8 mouse cellular contexts compared by ENCODE assay signal in genomic region chr8:80492987-80493441, GRCm38 (mm10). TPM values are rescaled to one million over a fixed set of nuclear protein-coding genes. Genes with fewer than 3 reads are reported as not detected.
DNase-seq lines count a peak whose midpoint lies in the region; ATAC-seq and TF ChIP-seq lines count a peak whose summit lies in the region.

No protein-coding gene starts in this region.

- H3K4me2 ChIP-seq in hindbrain, embryonic 11.5 days (replicated peaks; ENCODE audit: low read depth, low read length), result peak overlapping the region; percentile 56

- no peaks in the 10 kb centered on the region for H3K9me3 ChIP-seq in MEL (replicated peaks; ENCODE audit: insufficient read depth, low read length)
- H3K9me3 ChIP-seq in hindbrain, embryonic 11.5 days (ENCODE audit: control insufficient read depth, low read length), result no peaks in the 10 kb centered on the region

- peak; percentile 91 for TF ChIP-seq RAD21 in MEL (IDR thresholded peaks at IDR 0.05; ENCODE audit: low read depth, low read length)

- under 1% methylated on average over 16 of the region's 16 CpGs for WGBS in hindbrain, embryonic 11.5 days

- H3K4me1 ChIP-seq in MEL (ENCODE audit: control insufficient read depth in 1 of 2, insufficient read depth in 2 of 2, low read length in 2 of 2), result peaks cover 9 to 20% of the 10 kb centered on the region in 2 experiments
- no peaks in the 10 kb centered on the region for H3K4me1 ChIP-seq in hindbrain, embryonic 11.5 days (replicated peaks; ENCODE audit: control insufficient read depth, insufficient read depth, low read length)

- peaks cover 2% of the 10 kb centered on the region; the same call in 1 of the 2 replicates for H3K79me2 ChIP-seq in MEL (ENCODE audit: control insufficient read depth, insufficient read depth, low read length, poor library complexity)

- H3K9ac ChIP-seq in MEL (ENCODE audit: control insufficient read depth, low read depth, low read length, poor library complexity, severe bottlenecking), result peak overlapping the region; percentile 69
- H3K9ac ChIP-seq in hindbrain, embryonic 11.5 days (ENCODE audit: low read depth, low read length), result peak overlapping the region; percentile 43; the same call in 1 of the 2 replicates

- peak; percentile 89 for DNase-seq in MEL (ENCODE audit: low read depth, low spot score)
- peak; percentile 89 for DNase-seq in c-Kit-negative CD71-positive TER-119-positive erythroid progenitor cells, embryonic 14.5 days (ENCODE audit: low read depth, low spot score)
- DNase-seq in hindbrain, embryonic 11.5 days (ENCODE audit: low spot score), result peak; percentile 82
- DNase-seq in layer of hippocampus, postnatal 14 days (ENCODE audit: low spot score in 2 of 2), result peak; percentile 53 to 57
- DNase-seq in lung, postnatal 14 days, result peak; percentile 58
- DNase-seq in ovary, postnatal 14 days (ENCODE audit: low spot score), result peak; percentile 24
- peak; percentile 44 to 59 for DNase-seq in thymus, postnatal 10 days (ENCODE audit: low spot score in 2 of 2)

- peaks cover 0 to 25% of the 10 kb centered on the region in 2 experiments; a peak in 3 of 4 replicates for H3K36me3 ChIP-seq in MEL (ENCODE audit: control insufficient read depth in 1 of 2, insufficient read depth in 2 of 2, low read length in 2 of 2)
- no peaks in the 10 kb centered on the region for H3K36me3 ChIP-seq in hindbrain, embryonic 11.5 days (ENCODE audit: control insufficient read depth, insufficient read depth, low read length)

- no peak for TF ChIP-seq POLR2A in MEL (IDR thresholded peaks at IDR 0.05; ENCODE audit: control insufficient read depth in 1 of 2, insufficient read depth in 1 of 2, low read depth in 1 of 2, low read length in 2 of 2, poor library complexity in 1 of 2)

- H3K27ac ChIP-seq in MEL (ENCODE audit: control insufficient read depth, low read depth, low read length), result peak overlapping the region; percentile 93
- no peak overlapping the region for H3K27ac ChIP-seq in hindbrain, embryonic 11.5 days (ENCODE audit: low read depth, low read length)

- peak; percentile 6 to 30; a peak in 1 of 4 replicates for TF ChIP-seq EP300 in MEL (IDR thresholded peaks at IDR 0.05; ENCODE audit: low read depth in 1 of 2, low read length in 2 of 2)

- peak; percentile 49 to 88 (median 70) for TF ChIP-seq CTCF in MEL (IDR thresholded peaks at IDR 0.05 in 2 of 3, conservative IDR thresholded peaks at IDR 0.05 in 1 of 3; ENCODE audit: control insufficient read depth in 1 of 3, insufficient read depth in 1 of 3, low read depth in 2 of 3, low read length in 3 of 3, poor library complexity in 1 of 3, severe bottlenecking in 1 of 3)

- peak; percentile 26 for ATAC-seq in erythroid progenitor cell, adult 5-6 weeks (replicated peaks; ENCODE audit: low FRiP score, poor library complexity, severe bottlenecking)
- peak; percentile 62; the same call in 1 of the 2 replicates for ATAC-seq in hindbrain, embryonic 11.5 days (ENCODE audit: low FRiP score)

- no peaks in the 10 kb centered on the region for H3K27me3 ChIP-seq in MEL (ENCODE audit: control insufficient read depth in 1 of 2, insufficient read depth in 2 of 2, low read length in 2 of 2)
- H3K27me3 ChIP-seq in hindbrain, embryonic 11.5 days (ENCODE audit: control insufficient read depth, insufficient read depth, low read length), result no peaks in the 10 kb centered on the region

- peak overlapping the region; percentile 57 to 81 for H3K4me3 ChIP-seq in MEL (ENCODE audit: control insufficient read depth in 1 of 2, insufficient read depth in 1 of 2, low read depth in 2 of 2, low read length in 2 of 2)
- peak overlapping the region; percentile 44 for H3K4me3 ChIP-seq in hindbrain, embryonic 11.5 days (ENCODE audit: low read depth, low read length)

TF ChIP-seq in MEL, 35 proteins besides CTCF, POLR2A, EP300 and RAD21:
- TF ChIP-seq E2F4 (IDR thresholded peaks at IDR 0.05; ENCODE audit: borderline replicate concordance, low read depth, low read length), result no peak
- peak; percentile 54; the same call in 1 of the 2 replicates for TF ChIP-seq TCF12 (IDR thresholded peaks at IDR 0.05; ENCODE audit: low read depth, low read length)
- TF ChIP-seq CHD2 (IDR thresholded peaks at IDR 0.05; ENCODE audit: low read length), result peak; percentile 51
- no peak for TF ChIP-seq POLR2AphosphoS2 (IDR thresholded peaks at IDR 0.05; ENCODE audit: low read length)
- TF ChIP-seq BHLHE40 (IDR thresholded peaks at IDR 0.05; ENCODE audit: borderline replicate concordance, low read depth, low read length), result peak; percentile 57; the same call in 1 of the 2 replicates
- TF ChIP-seq MXI1 (IDR thresholded peaks at IDR 0.05; ENCODE audit: low read depth, low read length), result peak; percentile 17; the same call in 1 of the 2 replicates
- TF ChIP-seq TBP (IDR thresholded peaks at IDR 0.05; ENCODE audit: low read depth, low read length), result peak; percentile 73; the same call in 1 of the 2 replicates
- TF ChIP-seq RCOR1 (IDR thresholded peaks at IDR 0.05; ENCODE audit: low read depth, low read length), result peak; percentile 4; the same call in 1 of the 2 replicates
- TF ChIP-seq MAX (IDR thresholded peaks at IDR 0.05; ENCODE audit: low read length), result peak; percentile 80
- no peak for TF ChIP-seq GABPA (IDR thresholded peaks at IDR 0.05; ENCODE audit: low read depth, low read length)
- TF ChIP-seq SMC3 (IDR thresholded peaks at IDR 0.05; ENCODE audit: low read depth, low read length), result peak; percentile 85
- TF ChIP-seq HCFC1 (IDR thresholded peaks at IDR 0.05; ENCODE audit: low read depth, low read length), result peak; percentile 48; the same call in 1 of the 2 replicates
- TF ChIP-seq NRF1 (IDR thresholded peaks at IDR 0.05; ENCODE audit: insufficient read depth, low read depth, low read length, poor library complexity, severe bottlenecking), result no peak
- TF ChIP-seq USF1 (IDR thresholded peaks at IDR 0.05; ENCODE audit: low read depth, low read length), result no peak
- no peak for TF ChIP-seq MAFK (IDR thresholded peaks at IDR 0.05; ENCODE audit: borderline replicate concordance, low read depth, low read length)
- no peak for TF ChIP-seq ZMIZ1 (IDR thresholded peaks at IDR 0.05; ENCODE audit: low read depth, low read length)
- no peak for TF ChIP-seq JUND (IDR thresholded peaks at IDR 0.05; ENCODE audit: low read depth, low read length)
- TF ChIP-seq ZC3H11A (IDR thresholded peaks at IDR 0.05; ENCODE audit: low read depth, low read length), result peak; percentile 95
- peak; percentile 86 for TF ChIP-seq SIN3A (IDR thresholded peaks at IDR 0.05; ENCODE audit: low read length)
- peak; percentile 37; the same call in 1 of the 2 replicates for TF ChIP-seq MYC (IDR thresholded peaks at IDR 0.05; ENCODE audit: low read depth, low read length)
- TF ChIP-seq MAZ (IDR thresholded peaks at IDR 0.05; ENCODE audit: low read depth, low read length), result peak; percentile 76; the same call in 1 of the 2 replicates
- no peak for TF ChIP-seq USF2 (IDR thresholded peaks at IDR 0.05; ENCODE audit: borderline replicate concordance in 1 of 2, insufficient read depth in 1 of 2, low read depth in 1 of 2, low read length in 2 of 2)
- peak; percentile 35; the same call in 1 of the 2 replicates for TF ChIP-seq ETS1 (IDR thresholded peaks at IDR 0.05; ENCODE audit: low read depth, low read length)

RNA-seq across cellular contexts. Expression of gene Gypa, which starts 0.6 kb away (rescaled TPM):
- 13.4 and 15.9 TPM in 2 replicates for total RNA-seq in MEL (2012; rRNA removed)
- polyA plus RNA-seq in MEL (2012; ENCODE audit: insufficient read depth in 1 of 2, insufficient read length in 2 of 2, low read depth in 1 of 2, low replicate concordance in 2 of 2, missing spikeins in 1 of 2), result 10 to 100 TPM in 1 of 2 experiments, not detected in 1; 19.8 TPM
- 2,154 and 2,202 TPM in 2 replicates for total RNA-seq in erythroid progenitor cell, adult 5-6 weeks (2015; ENCODE audit: low replicate concordance)
- total RNA-seq in erythroid progenitor cell, adult 5-6 weeks (2017; ENCODE audit: low replicate concordance), result 1,573 and 1,875 TPM in 2 replicates
- polyA plus RNA-seq in hindbrain, embryonic 11.5 days (2014; fragmentation: Nextera tagmentation; extraction: Ambion mirVana), result 14.7 and 16.5 TPM in 2 replicates
- under 1 TPM; 0.28 to 0.33 TPM for total RNA-seq in layer of hippocampus, postnatal 14 days (2021)

Comparison
In these comparisons a context has a peak if more than half of its experiments do, and no peak if none do; other contexts are left out.
1. DNase-seq: peak in every context shown above with its lines; median percentile 89 in MEL; 89 in c-Kit-negative CD71-positive TER-119-positive erythroid progenitor cells, embryonic 14.5 days; 82 in hindbrain, embryonic 11.5 days; 58 in lung, postnatal 14 days; 55 in layer of hippocampus, postnatal 14 days; 52 in thymus, postnatal 10 days; 24 in ovary, postnatal 14 days.
2. RNA of gene Gypa, which starts 0.6 kb away (total RNA-seq): 1,573 to 2,202 TPM in erythroid progenitor cell, adult 5-6 weeks; 13.4 to 15.9 TPM in MEL and 0.28 to 0.33 TPM in layer of hippocampus, postnatal 14 days; every median in the first group is over 10 times any median in the second.